8 mouse cellular contexts compared by ENCODE assay signal in the genomic region with DNA sequence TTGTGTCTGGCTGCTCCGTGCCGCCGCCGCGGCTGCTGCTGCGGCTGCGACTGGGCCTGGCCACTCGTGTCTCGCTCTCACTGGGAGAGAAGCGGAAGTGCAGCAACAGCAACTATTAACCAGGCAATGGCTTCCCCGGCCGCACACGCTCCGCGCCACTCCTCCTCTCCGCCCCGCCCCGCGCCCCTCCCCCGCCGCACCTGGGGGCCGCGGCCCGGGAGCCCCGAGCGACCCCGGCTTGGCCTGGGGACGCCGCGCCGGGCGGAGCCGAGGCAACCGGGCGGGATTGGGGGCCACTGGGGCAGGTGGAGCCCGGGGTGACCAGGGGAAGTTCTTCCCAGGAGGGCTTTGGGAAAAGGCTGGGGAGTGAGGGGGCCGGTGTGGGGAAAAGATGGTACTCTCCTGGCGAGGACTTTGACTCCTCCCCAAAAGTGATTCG. TPM values are rescaled to one million over a fixed set of nuclear protein-coding genes. Genes with fewer than 3 reads are reported as not detected.
DNase-seq lines count a peak whose midpoint lies in the region; ATAC-seq and TF ChIP-seq lines count a peak whose summit lies in the region.

Ube2e1 (minus strand) TSS at position 167 of the 439 bp plus-strand sequence.

- H3K27ac ChIP-seq in gastrocnemius, adult 2 months, result peak within 1 kb of the TSS; percentile 90
- H3K27ac ChIP-seq in hindbrain, embryonic 16.5 days (ENCODE audit: low read depth, low read length), result peak within 1 kb of the TSS; percentile 91

- H3K4me2 ChIP-seq in hindbrain, embryonic 16.5 days (ENCODE audit: low read length), result peak within 1 kb of the TSS; percentile 57

- no peaks in the 10 kb centered on the region for H3K27me3 ChIP-seq in hindbrain, embryonic 16.5 days (replicated peaks; ENCODE audit: control insufficient read depth, insufficient read depth, low read length)

- H3K9ac ChIP-seq in hindbrain, embryonic 16.5 days (ENCODE audit: low read depth, low read length), result peak within 1 kb of the TSS; percentile 99

- peak; percentile 80 for DNase-seq in R1 (ENCODE audit: low read depth, low spot score)
- peak; percentile 82 for DNase-seq in cerebellum, postnatal 25 days
- DNase-seq in gastrocnemius, adult 2 months, result peak; percentile 82
- DNase-seq in left cerebral cortex, adult 8-10 months (ENCODE audit: low spot score in 2 of 2), result peak; percentile 47 to 59
- DNase-seq in right cerebral cortex, adult 18-20 months, result peak; percentile 74
- DNase-seq in urinary bladder, postnatal 14 days (ENCODE audit: low spot score), result peak; percentile 71

- peak; percentile 95 for ATAC-seq in hindbrain, embryonic 16.5 days
- ATAC-seq in megakaryocyte, adult 5-6 weeks (ENCODE audit: poor library complexity, severe bottlenecking), result peak; percentile 96

- no peaks in the 10 kb centered on the region; the same call in 1 of the 2 replicates for H3K9me3 ChIP-seq in hindbrain, embryonic 16.5 days (ENCODE audit: control insufficient read depth, low read length)

- no peaks in the 10 kb centered on the region for H3K36me3 ChIP-seq in hindbrain, embryonic 16.5 days (ENCODE audit: control insufficient read depth, insufficient read depth, low read length)

- H3K4me1 ChIP-seq in hindbrain, embryonic 16.5 days (ENCODE audit: control insufficient read depth, insufficient read depth, low read depth, low read length), result peaks cover 25% of the 10 kb centered on the region

- H3K4me3 ChIP-seq in gastrocnemius, adult 2 months, result peak within 1 kb of the TSS; percentile 91
- H3K4me3 ChIP-seq in hindbrain, embryonic 16.5 days (ENCODE audit: low read length), result peak within 1 kb of the TSS; percentile 94

- intact Hi-C loops in gastrocnemius, adult 2 months (cut with DNase I), result loop anchor here (2.0 kb wide), 1 partner anchor 61 kb away; the partner anchor contains the start of genes Nkiras1 and Rpl15

- under 1% methylated on average over 38 of the region's 39 CpGs for WGBS in hindbrain, embryonic 16.5 days

- no peak for TF ChIP-seq CTCF in gastrocnemius, adult 2 months (IDR thresholded peaks at IDR 0.05)

RNA-seq across cellular contexts. Expression of gene Ube2e1, which starts in this region (rescaled TPM):
- total RNA-seq in gastrocnemius, adult 2 months (2021), result 10 to 100 TPM; 86.5 to 95.5 TPM
- 194 and 201 TPM in 2 replicates for polyA plus RNA-seq in hindbrain, embryonic 16.5 days (2015; fragmentation: Nextera tagmentation; extraction: Ambion mirVana)
- total RNA-seq in left cerebral cortex, adult 8-10 months (2022), result 100 to 1,000 TPM; 111 to 132 (median 115) TPM
- total RNA-seq in megakaryocyte, adult 5-6 weeks (2015), result 73.6 and 74.5 TPM in 2 replicates
- total RNA-seq in megakaryocyte, adult 5-6 weeks (2017), result 56.5 and 61.4 TPM in 2 replicates

Comparison
In these comparisons a context has a peak if more than half of its experiments do, and no peak if none do; other contexts are left out.
1. Peak in every context shown above with its lines: DNase-seq, ATAC-seq, H3K4me3 ChIP-seq and H3K27ac ChIP-seq.